Mouse (Mus musculus) gastrocnemius, postnatal 36 days (tissue): ENCODE measurements at regions not wholly inside any gene's neighbourhood (a gene's known extent, or its start where the extent isn't known, plus 50 kb on each side); places are given as distances from the start of the nearest gene placed in this dataset.

Experiments
- DNase-seq, 2 experiments: peaks; one replicate each; pipeline ENCODE4 v3.0.0; 2022
- intact Hi-C: fragments of 180-260 bp; cut with DNase I; formaldehyde crosslinking; loops from one replicate; pipeline ENCODE4 v1.15.1; 2025

DNA sequence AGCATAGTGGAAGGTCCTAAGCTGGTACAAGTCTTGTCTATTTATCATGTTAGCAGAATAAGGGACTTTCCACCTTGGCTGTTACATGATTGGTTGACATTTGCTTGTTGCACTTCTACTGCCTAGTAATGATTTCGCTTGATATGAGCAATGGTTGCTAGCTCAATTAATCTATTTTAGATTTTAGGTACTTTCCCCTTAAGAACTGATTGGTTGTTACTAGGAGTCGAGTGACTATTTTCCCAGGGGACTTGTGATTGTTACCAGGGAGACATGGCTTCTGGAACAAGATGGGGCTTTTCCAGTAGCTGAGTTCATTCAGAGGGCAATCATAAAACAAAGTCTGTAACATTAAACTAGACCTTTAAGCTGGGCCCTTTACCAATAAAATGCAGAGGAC, 100.9 kb downstream of the Nup35 start:
- DNase-seq: no peak
- intact Hi-C loops: no loop called here

- intact Hi-C loops: no loop called here
Observed at GRCm38 (mm10) chr2:80724085-80724484, 107.0 kb downstream of the Nup35 start.

DNA sequence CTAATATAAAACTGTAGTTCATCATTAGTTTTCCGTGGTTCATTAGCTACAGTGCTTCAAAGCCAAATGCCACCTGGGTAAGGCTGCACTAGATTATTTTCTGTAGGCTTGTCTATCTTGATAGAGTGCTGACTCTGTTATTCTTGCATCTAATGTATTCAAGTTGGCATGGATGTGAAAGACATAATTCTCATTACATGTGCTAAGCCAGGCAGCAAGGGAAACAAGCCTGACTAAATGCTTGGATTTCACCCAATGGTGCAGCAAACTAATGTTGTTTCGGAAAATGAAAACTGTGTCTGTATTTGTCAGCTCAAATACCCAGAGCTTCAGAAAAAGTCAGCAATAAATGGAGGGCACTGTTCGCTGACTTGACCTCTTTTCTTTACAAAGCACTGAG, 114.3 kb downstream of the Nup35 start:
- DNase-seq: no peak
- intact Hi-C loops: no loop called here

More at GRCm38 (mm10) chr2:80724085-80724484, 107.0 kb downstream of the Nup35 start:
- no peak for DNase-seq

GRCm38 (mm10) chr2:80746737-80747136, 129.7 kb downstream of the Nup35 start:
- DNase-seq: no peak
- intact Hi-C loops: no loop called here

- intact Hi-C loops: loop anchor here (5.0 kb wide), 1 partner anchor 565 kb away; no protein-coding TSS in a partner anchor
- DNase-seq: no peak
Observed at GRCm38 (mm10) chr2:80762013-80762612, 145.1 kb downstream of the Nup35 start.

DNA sequence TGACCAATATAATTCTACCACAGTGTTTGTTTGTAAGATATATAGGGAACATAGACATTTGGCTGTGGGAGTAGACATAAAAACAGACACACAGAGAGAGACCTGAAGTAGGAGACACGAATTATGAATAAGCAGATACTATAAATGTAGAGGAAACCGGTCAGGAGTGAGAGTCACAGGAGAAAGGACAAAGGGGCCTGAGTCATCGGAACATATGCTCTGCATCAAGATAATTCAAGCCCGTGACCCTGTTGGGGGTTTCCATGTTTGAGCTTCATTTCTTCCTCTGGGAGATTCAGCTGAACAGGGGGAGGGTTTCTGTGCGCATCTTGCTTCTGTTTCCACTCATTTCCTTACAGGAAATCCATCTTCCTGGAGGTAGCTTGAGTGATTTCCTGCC, 154.1 kb downstream of the Nup35 start:
- intact Hi-C loops: no loop called here
- DNase-seq: no peak

DNA sequence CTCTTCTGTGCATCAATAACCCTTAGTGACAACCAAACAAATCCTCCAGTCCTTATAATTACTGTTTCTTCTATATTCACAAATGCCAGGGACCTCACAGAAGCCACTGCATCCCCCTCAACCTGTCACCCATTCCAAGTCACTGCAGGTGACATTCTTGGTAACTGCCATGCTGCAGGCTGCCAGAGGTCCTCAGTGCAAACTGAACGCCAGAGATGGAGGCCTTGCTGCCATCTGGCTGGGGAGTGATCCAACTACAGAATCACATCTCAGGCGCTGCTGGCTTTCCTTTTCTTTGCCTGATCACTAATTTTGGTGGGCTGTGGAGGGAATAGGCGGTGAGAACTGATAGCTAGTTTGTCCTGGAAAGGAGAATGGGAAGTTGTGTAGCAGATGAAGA, 155.4 kb downstream of the Nup35 start:
- intact Hi-C loops: no loop called here
- no peak for DNase-seq

DNA sequence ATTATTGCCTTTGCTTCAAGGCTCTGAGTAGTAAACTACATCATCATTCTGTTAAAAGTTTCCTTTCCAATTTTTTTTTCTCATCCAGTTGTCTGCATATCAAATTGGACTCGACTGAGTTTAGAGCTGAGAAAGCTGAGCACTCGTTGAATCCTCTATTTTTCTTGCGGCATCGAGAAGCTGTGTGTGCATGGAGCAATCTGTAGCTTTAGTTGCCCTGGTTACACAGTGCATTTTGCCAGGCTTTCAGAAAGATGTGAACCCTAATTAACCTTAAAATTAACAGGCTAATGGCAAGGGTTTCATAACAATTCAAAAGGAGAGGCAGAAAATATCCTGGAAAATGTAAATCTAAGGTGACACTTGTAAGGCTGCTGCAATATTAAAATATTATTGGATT, 169.3 kb downstream of the Nup35 start:
- DNase-seq: no peak
- intact Hi-C loops: no loop called here

DNA sequence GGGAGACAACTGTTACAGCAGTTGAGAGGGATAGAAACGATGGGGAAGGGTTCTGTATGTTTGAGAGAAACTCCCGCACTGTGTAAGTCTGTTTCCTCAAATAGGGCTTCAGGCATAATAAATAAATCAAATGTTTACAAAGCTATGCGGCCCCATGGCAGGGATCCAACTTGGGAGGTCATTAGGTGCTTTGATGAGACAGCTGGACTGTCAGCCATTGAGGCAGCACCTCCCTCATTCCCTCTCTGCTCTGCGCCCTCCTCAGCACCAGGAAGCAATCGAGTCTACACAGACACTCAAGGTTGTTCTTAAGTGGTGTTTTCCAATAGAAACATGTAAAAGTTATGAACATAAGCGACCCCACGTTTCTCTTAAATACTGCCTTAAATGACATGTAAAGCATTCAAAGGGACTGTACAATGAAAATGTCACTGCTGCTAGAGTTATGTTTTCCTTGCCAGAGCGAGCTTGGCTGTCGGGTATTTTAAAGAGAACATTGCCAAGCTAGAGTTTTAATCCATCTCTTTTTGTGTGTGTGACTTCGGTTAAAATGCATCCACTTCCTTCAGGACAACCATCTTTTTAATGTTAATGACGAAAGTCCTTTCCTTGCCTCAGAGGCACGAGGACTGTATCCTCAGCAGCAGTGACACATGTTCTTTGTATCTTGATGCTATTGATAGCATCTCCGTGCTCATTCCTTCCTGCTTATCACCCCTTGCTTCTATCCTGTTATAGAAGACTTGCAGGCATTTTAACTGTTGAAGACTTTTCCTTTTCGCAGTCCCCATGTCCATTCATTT, 176.5 kb downstream of the Nup35 start:
- DNase-seq: no peak
- intact Hi-C loops: no loop called here

DNA sequence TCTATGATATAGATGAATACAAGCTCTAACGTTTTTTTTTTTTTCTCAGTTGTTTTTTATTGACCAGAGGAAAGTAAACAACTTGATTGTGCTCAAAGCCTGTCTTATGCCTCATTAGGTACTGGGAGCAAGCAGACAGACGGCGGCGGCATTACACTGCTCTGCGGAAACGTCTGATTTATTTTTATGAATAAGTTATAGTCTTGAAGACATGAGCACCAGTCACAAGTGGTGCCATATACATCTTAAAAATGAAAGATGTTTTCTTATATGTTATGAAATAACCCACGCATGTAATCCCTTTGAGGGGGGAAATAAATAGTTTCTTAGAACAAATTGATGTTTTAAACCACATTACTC, 177.1 kb downstream of the Nup35 start:
- intact Hi-C loops: no loop called here
- DNase-seq: no peak

DNA sequence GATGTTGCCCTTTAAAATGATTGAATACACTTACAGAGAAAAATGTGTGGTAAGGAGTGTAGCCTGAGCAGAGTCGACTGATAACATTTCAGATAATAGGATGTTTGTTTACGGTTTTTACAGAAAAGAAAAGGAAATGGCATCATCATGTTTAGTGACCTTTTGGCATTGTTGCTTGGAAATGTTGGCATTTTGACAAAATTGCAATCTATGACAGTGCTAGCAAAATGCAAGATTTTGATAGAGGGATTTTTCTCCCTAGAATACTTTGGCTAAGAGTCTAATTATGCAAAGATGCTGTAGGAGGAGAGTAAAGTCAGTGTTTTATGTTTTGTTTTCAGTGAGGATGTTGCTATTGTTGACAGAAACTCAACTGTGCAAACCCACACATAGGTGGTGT, 202.2 kb downstream of the Nup35 start:
- intact Hi-C loops: no loop called here
- DNase-seq: no peak

- DNase-seq: no peak
- intact Hi-C loops: loop anchor here (10.0 kb wide), 1 partner anchor 364 kb away; no protein-coding TSS in a partner anchor
Observed at GRCm38 (mm10) chr2:80851056-80851455, 234.0 kb downstream of the Nup35 start.

DNA sequence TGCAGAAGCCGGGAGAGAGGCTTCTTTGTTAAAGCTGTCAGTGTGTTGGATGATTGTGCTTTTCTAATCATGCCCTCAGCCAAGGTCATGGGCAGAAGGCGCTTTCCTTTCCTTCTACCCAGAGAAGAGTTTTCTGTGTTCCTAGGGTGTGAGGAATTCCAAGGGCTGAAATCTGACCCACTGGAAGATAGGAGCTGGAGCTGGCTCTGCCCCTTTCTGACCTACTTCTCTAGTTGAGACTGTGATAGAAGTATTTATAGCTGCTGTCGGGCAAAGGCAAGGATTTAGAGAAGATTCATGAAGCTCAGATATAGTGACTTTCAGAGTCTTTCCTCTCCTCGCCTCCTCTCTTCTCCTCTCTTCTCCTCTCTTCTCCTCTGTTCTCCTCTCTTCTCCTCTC, 238.2 kb downstream of the Nup35 start:
- intact Hi-C loops: loop anchor here (10.0 kb wide), 1 partner anchor 360 kb away; no protein-coding TSS in a partner anchor
- no peak for DNase-seq

- no peak for DNase-seq
- intact Hi-C loops: no loop called here
Observed at GRCm38 (mm10) chr2:80870046-80870445, 253.0 kb downstream of the Nup35 start.

DNA sequence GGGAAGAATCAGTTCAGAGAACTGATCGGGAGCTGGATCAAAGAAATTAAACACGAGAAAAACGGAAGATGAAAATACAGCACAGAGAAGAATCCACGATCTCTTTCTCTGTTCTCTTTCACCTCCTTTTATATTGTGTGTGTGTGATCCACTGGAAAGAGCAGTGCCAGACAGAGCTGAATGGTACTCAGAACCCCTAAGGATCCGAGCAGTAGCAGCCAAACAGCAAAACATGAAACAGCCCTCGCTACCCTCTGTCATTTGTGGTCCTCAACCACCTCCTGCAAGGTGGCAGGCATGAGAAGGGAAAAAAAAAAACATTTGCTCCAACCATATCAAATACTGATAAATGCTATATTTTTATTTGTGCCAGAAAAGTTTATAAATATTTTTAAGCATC, 253.4 kb downstream of the Nup35 start:
- no peak for DNase-seq
- intact Hi-C loops: no loop called here

DNA sequence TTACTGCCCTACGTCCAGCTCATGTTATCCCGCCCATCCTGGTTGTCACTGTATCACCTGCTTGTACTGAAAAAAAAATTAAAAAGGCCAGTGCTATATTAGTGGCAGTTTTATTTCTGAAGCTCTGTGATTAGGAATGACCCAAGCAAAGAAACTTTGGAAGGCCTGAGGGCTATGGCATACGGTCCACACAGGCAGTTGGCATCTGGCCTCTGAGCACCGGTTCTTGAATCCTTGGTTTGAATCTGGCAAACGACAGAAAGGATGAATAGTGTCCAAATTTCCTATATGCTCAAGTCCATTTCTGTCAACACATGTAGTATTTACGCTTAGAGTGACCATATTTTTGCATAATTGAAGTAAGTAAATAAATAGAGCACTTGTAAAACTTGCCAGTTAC, 254.3 kb downstream of the Nup35 start:
- no peak for DNase-seq
- intact Hi-C loops: no loop called here

GRCm38 (mm10) chr2:80878437-80878836, 261.4 kb downstream of the Nup35 start:
- intact Hi-C loops: no loop called here
- no peak for DNase-seq

DNA sequence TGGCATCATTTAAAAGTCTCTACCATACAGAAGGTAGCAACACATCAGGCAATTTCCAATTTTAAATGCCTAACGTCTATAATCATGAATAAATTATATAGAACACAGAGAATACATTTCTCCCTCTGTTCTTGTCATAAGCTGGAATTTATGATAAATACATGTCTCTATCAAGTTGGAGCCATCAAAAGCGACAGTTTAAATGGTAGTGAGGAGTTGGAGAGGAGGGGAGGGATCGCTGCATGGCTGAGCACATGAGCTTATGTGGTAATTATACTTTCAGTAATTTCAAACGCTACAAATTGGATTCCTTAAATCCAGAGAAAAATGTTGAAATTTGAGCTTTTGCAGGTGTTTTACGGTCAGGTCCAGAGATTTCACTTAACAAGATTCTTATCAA, 267.2 kb downstream of the Nup35 start:
- DNase-seq: no peak
- intact Hi-C loops: no loop called here

DNA sequence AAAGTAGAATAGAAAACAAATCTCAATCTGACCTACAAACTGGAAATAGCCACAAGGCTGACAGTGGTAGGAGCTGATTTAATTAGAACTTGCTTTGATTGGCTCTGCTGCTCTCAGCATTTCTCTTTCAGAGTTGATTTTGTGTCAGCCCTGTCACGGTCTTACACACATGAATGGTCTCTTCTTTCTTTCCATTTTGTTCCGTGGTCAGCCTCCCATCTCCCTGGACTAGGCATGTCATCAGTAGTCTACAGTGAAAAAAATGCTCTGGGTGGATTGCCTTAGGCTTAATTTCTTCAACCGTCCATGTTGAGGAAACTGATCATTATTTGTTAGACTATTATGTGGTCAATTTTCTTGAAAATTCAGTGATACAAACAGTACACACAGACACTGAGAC, 285.0 kb downstream of the Nup35 start:
- DNase-seq: no peak
- intact Hi-C loops: no loop called here

DNA sequence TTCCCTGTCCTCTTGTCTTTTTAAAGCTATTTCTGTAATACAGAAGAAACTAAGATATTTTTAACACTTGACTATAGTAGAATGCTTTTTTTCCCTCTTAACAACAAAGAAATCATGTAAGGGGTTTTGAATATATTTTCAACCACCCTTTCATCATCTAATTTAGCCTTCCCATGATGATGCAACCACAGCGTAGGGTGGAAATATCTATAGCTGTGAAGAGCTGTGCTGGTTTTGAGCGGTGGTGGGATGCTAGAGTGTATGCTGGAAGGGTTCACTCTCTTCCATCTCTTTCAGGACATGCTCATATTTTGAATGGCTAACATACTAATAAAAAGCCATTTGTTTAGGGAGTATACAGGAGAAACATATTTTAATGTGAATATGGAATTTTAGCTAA, 296.4 kb downstream of the Nup35 start:
- DNase-seq: no peak

GRCm38 (mm10) chr2:80945521-80945920, 328.5 kb downstream of the Nup35 start:
- intact Hi-C loops: no loop called here

More for the DNA sequence above, 296.4 kb downstream of the Nup35 start:
- intact Hi-C loops: no loop called here

DNA sequence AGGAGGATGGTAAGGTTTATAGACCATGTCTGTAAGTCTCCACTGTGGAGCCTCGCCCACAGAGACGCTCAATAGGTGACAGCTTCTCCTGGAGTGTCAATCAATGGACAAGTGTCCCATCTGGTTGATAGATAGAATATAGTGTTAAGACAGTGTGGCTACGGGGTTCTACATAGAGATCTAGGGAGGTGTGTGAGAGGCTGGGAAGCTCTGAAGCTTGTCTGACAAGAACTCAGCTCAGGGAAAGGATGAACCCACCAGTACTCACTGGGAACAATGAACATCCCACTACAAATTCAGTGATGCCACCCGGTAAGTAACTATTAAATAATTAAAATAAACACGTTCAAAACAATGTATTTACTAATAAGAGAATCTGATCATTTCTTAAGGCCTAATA, 349.7 kb downstream of the Nup35 start:
- intact Hi-C loops: no loop called here
- no peak for DNase-seq

More at GRCm38 (mm10) chr2:80945521-80945920, 328.5 kb downstream of the Nup35 start:
- no peak for DNase-seq
